Mouse (Mus musculus): ENCODE measurements around the gene Exoc7. TPM values are rescaled to one million over a fixed set of nuclear protein-coding genes. Genes with fewer than 3 reads are reported as not detected.
"Not testable (repeated sequence)": the region's sequence is repeated elsewhere in the genome, so short reads cannot be mapped to it uniquely, and the experiment has no call there.

The Exoc7 gene
- polyA plus RNA-seq, 1 experiment from 2014 or later = 46.0 TPM

DNA sequence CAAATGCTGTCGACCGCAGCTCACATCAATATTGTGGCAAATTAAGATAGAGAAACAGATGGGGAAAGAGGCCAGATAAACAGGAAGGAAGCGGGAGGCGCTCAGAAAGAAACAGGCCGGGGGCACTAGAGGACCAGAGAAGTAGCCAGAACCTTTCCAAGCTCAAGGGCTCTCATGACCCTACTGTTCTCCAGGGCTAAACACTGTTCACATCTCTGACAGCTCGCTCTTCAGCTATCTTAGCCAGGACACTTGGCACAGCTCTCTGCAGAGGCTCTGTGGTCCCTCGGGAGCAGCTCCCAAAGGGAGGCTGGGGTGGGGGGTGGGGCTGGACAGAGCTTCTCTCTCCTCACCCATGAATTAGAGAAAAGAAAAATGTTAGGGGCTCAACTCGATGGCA lies 16.5 kb downstream of the Exoc7 start:
- WGBS = 53% methylated on average over 8 of the region's 8 CpGs
- Histone ChIP-seq H3K4me1 (peaks cover 18% of the 10 kb centered on the region), H3K27ac (replicated peaks) (no peak overlapping the region)

DNA sequence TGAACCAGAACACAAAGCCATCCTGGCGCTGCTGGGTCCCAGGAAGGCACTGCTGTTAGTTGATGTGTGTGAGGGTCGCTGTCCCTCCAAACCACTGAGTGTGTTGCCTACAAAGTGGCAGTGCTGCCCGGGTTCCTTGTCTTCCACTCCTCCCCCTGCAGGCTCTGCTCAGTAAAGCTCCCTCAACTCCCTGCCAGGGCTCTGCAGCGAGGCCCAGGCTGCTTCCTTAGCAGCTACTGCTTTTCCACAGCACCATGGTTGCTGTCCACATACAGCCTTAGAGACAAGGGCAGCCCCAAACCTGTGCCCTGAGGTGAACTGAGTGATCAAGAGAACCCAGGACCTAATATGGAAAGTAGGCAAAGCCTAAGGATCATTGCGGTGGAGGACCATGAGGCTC lies 19.7 kb downstream of the Exoc7 start:
- H3K9me3 ChIP-seq = no peaks in the 10 kb centered on the region
- peaks cover 41% of the 10 kb centered on the region for H3K27me3 ChIP-seq (replicated peaks)
- H3K9ac ChIP-seq = no peak overlapping the region
- H3K4me1 ChIP-seq = peaks cover 27% of the 10 kb centered on the region
- ATAC-seq (ENCODE audit: extremely low read depth, insufficient number of reproducible peaks, low FRiP score, low TSS enrichment) = no peak
- H3K4me2 ChIP-seq = no peak overlapping the region
- H3K27ac ChIP-seq (replicated peaks) = no peak overlapping the region
- H3K4me3 ChIP-seq = no peak overlapping the region
- 68% methylated on average over 5 of the region's 5 CpGs for WGBS
- H3K36me3 ChIP-seq = peaks cover 48% of the 10 kb centered on the region

More for the DNA sequence above, 16.5 kb downstream of the Exoc7 start:
- H3K27me3 ChIP-seq (replicated peaks) = peaks cover 9% of the 10 kb centered on the region
- H3K9me3 ChIP-seq = no peaks in the 10 kb centered on the region
- H3K9ac ChIP-seq = no peak overlapping the region; the same call in 1 of the 2 replicates
- peaks cover 73% of the 10 kb centered on the region for H3K36me3 ChIP-seq
- H3K4me2 ChIP-seq = no peak overlapping the region
- no peak for ATAC-seq (ENCODE audit: extremely low read depth, insufficient number of reproducible peaks, low FRiP score, low TSS enrichment)
- H3K4me3 ChIP-seq = no peak overlapping the region

DNA sequence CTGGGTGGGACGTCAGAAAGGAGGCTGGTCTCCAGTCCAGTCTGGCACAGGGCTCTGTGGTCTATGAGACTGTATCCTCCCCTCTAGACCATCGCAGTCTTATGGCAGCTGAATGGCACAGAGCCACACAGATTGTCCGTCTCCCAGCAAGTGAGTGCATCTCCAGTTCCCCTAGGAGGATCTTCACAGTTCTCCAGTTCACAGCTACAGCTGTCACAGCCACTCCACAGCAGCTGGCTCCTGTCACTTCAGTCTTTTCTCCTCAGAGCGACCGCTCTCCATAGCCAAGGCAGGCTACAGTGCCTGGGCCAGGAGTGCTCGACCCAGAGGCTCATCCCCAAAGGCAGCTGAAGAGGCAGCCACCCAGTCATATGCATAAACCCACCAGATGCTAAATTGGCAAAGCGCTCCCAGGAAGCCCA lies 21.3 kb downstream of the Exoc7 start:
- Histone ChIP-seq H3K9me3 (no peaks in the 10 kb centered on the region), H3K36me3 (peaks cover 34% of the 10 kb centered on the region), H3K27ac (replicated peaks) (no peak overlapping the region), H3K9ac (no peak overlapping the region), H3K4me2 (no peak overlapping the region), H3K27me3 (replicated peaks) (peaks cover 56% of the 10 kb centered on the region), H3K4me3 (no peak overlapping the region), H3K4me1 (peaks cover 37% of the 10 kb centered on the region)
- no peak for ATAC-seq (ENCODE audit: extremely low read depth, insufficient number of reproducible peaks, low FRiP score, low TSS enrichment)
- WGBS = 62% methylated on average over 7 of the region's 7 CpGs

DNA sequence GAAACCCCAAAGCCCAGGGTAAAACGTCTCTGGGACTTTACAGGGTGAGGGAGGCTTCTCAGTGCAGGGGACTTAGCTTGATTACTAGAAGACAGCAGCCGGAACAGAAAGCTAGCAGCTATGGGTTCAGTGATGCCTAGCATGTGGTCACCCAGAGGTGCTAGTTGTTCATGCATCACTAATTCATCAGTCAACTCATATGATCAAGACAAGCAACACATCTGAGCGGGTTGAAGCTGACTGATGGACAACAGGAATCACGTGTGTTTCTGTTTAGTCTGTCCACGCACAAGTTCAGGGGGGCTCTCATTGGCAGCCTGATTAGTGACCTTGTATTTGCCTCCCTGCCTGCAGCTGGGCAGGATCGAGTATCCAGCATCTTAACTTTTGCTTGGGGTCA lies 23.1 kb downstream of the Exoc7 start:
- no peak overlapping the region for H3K4me3 ChIP-seq
- WGBS = 55% methylated on average over 6 of the region's 6 CpGs
- no peak overlapping the region for H3K9ac ChIP-seq
- H3K36me3 ChIP-seq = peaks cover 16% of the 10 kb centered on the region
- peaks cover 69% of the 10 kb centered on the region for H3K27me3 ChIP-seq (replicated peaks)
- peaks cover 31% of the 10 kb centered on the region for H3K4me1 ChIP-seq
- H3K9me3 ChIP-seq = no peaks in the 10 kb centered on the region
- ATAC-seq (ENCODE audit: extremely low read depth, insufficient number of reproducible peaks, low FRiP score, low TSS enrichment) = no peak
- H3K4me2 ChIP-seq = no peak overlapping the region
- H3K27ac ChIP-seq (replicated peaks) = no peak overlapping the region

DNA sequence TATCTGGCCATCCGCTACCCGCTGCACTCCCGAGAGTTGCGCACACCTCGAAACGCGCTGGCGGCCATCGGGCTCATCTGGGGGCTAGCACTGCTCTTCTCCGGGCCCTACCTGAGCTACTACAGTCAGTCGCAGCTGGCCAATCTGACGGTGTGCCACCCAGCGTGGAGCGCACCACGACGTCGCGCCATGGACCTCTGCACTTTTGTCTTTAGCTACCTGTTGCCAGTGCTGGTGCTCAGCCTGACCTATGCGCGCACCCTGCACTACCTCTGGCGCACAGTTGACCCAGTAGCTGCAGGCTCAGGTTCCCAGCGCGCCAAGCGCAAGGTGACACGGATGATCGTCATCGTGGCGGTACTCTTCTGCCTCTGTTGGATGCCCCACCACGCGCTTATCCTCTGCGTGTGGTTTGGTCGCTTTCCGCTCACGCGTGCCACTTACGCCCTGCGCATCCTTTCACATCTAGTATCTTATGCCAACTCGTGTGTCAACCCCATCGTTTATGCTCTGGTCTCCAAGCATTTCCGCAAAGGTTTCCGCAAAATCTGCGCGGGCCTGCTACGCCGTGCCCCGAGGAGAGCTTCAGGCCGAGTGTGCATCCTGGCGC lies 24.0 kb downstream of the Exoc7 start:
- Histone ChIP-seq H3K4me2 (no peak overlapping the region), H3K27ac (replicated peaks) (no peak overlapping the region), H3K27me3 (replicated peaks) (peaks cover 69% of the 10 kb centered on the region), H3K4me3 (peak overlapping the region; percentile 10; the same call in 1 of the 2 replicates), H3K4me1 (peaks cover 25% of the 10 kb centered on the region), H3K36me3 (peaks cover 7% of the 10 kb centered on the region), H3K9ac (peak overlapping the region; percentile 5; the same call in 1 of the 2 replicates), H3K9me3 (no peaks in the 10 kb centered on the region)
- WGBS = 13% methylated on average over 48 of the region's 48 CpGs
- ATAC-seq (ENCODE audit: extremely low read depth, insufficient number of reproducible peaks, low FRiP score, low TSS enrichment) = no peak

DNA sequence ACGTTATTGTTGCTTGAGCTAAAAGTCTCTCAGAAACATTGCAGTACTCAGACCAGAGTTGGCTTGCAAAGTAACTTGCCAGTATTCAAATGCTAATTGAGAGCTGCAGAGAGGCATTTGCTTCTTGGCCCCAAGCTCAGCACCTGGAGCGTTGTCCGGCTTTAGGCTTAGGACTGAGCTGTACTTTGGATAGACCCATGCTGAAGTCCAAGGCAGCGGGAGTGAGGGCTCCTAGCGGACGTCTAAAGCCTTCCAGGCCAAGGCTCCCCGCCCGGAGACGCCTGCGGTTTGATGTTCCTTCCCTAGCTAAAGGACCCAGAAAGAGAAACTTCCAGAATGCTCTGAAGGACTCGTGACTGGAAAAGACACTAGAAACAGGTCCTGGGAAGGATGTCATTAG lies 24.9 kb downstream of the Exoc7 start:
- Histone ChIP-seq H3K9me3 (no peaks in the 10 kb centered on the region), H3K4me2 (peak overlapping the region; percentile 68), H3K27me3 (replicated peaks) (peaks cover 73% of the 10 kb centered on the region), H3K4me3 (peak overlapping the region; percentile 46), H3K4me1 (peaks cover 25% of the 10 kb centered on the region), H3K9ac (no peak overlapping the region), H3K27ac (replicated peaks) (no peak overlapping the region), H3K36me3 (no peaks in the 10 kb centered on the region)
- ATAC-seq (ENCODE audit: extremely low read depth, insufficient number of reproducible peaks, low FRiP score, low TSS enrichment) = no peak
- 1% methylated on average over 11 of the region's 11 CpGs for WGBS

DNA sequence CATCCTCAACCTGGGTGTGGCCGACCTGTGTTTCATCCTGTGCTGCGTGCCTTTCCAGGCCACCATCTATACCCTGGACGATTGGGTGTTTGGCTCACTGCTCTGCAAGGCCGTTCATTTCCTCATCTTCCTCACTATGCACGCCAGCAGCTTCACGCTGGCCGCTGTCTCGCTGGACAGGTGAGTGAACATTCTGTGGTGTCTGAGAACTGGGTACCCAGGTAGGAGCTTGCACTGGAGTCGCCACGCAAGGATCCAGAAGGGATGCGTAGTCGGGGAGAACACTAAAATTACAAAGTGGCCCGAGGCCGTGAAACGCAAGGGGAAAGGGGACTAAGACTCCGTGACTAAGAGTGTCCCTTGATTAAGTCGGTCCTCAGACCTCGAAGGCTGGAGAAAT lies 25.4 kb downstream of the Exoc7 start:
- peak overlapping the region; percentile 68 for H3K4me2 ChIP-seq
- WGBS = 1% methylated on average over 18 of the region's 18 CpGs
- peaks cover 25% of the 10 kb centered on the region for H3K4me1 ChIP-seq
- H3K4me3 ChIP-seq = peak overlapping the region; percentile 46
- H3K9me3 ChIP-seq = no peaks in the 10 kb centered on the region
- no peak for ATAC-seq (ENCODE audit: extremely low read depth, insufficient number of reproducible peaks, low FRiP score, low TSS enrichment)
- H3K27me3 ChIP-seq (replicated peaks) = peaks cover 73% of the 10 kb centered on the region
- H3K9ac ChIP-seq = peak overlapping the region; percentile 51; the same call in 1 of the 2 replicates
- no peaks in the 10 kb centered on the region for H3K36me3 ChIP-seq
- H3K27ac ChIP-seq (replicated peaks) = no peak overlapping the region

DNA sequence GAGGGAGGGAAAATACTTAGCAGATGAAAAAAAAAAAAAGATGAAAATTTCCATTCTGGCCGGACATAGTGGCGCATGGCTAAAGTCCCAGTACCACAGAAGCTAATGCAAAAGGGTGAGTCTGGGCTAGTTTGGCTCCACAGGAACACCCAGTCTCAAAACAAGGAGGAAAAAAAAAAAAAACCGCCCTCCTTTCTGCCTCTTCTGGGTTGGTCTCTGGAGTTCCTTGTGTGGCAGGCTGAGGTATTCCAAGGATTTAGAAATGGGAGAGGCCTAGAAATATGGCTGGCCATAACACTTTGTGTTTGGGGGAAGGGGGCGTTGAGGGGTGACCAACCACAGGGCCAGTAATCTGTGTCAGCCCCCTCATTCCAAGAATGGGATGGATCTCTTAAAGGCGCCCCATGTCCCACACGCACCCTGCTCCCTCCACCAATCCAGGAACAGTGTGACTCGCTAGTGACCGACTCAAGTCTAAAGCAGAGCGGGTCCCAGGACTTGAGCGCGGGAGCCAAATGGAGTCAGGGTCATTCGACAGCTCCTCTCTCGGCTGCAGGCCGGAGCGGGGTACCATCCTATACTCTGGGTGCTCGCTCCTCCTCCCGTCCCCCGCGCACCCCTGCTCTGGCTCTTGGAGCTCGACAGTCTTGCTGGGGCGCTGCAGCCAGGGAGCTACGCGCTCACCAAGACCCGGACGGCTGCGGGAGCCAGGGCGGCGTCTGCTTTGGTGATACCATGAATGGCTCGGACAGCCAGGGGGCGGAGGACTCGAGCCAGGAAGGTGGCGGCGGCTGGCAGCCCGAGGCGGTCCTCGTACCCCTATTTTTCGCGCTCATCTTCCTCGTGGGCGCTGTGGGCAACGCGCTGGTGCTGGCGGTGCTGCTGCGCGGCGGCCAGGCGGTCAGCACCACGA lies 26.0 kb downstream of the Exoc7 start, which contains the start of gene Galr2:
TSS of gene Galr2 (plus strand) at position 189 of the 913 bp plus-strand sequence.
- Histone ChIP-seq H3K27me3 (replicated peaks) (peaks cover 69% of the 10 kb centered on the region), H3K27ac (replicated peaks) (no peak within 1 kb of the TSS), H3K4me3 (peak within 1 kb of the TSS; percentile 46), H3K36me3 (no peaks in the 10 kb centered on the region), H3K9ac (peak within 1 kb of the TSS; percentile 51), H3K4me1 (peaks cover 25% of the 10 kb centered on the region), H3K9me3 (no peaks in the 10 kb centered on the region), H3K4me2 (peak within 1 kb of the TSS; percentile 68)
- 6% methylated on average over 48 of the region's 48 CpGs for WGBS
- ATAC-seq (ENCODE audit: extremely low read depth, insufficient number of reproducible peaks, low FRiP score, low TSS enrichment) = no peak

DNA sequence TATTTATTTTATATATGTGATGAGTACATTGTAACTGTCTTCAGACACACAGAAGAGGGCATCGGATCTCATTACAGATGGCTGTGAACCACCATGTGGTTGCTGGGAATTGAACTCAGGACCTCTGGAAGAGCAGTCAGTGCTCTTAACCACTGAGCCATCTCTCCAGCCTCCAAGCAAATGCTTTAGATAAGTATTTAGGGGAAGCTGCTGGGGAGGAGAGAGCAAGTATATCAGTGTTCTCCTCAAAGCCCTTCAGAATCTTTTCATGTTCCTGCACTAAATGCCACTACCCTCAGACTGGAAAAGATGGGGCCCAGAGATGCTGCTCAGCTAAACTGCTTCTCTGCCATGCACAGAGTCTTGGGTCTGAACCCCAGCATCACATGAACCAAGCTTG lies 29.8 kb downstream of the Exoc7 start:
- not testable (repeated sequence) for H3K9ac ChIP-seq; H3K36me3 ChIP-seq; H3K27ac ChIP-seq (replicated peaks); H3K4me3 ChIP-seq; H3K4me2 ChIP-seq; H3K9me3 ChIP-seq; ATAC-seq (ENCODE audit: extremely low read depth, insufficient number of reproducible peaks, low FRiP score, low TSS enrichment)
- peaks cover 30% of the 10 kb centered on the region for H3K4me1 ChIP-seq
- WGBS = 88% methylated on average over 1 of the region's 1 CpGs
- peaks cover 30% of the 10 kb centered on the region for H3K27me3 ChIP-seq (replicated peaks)

DNA sequence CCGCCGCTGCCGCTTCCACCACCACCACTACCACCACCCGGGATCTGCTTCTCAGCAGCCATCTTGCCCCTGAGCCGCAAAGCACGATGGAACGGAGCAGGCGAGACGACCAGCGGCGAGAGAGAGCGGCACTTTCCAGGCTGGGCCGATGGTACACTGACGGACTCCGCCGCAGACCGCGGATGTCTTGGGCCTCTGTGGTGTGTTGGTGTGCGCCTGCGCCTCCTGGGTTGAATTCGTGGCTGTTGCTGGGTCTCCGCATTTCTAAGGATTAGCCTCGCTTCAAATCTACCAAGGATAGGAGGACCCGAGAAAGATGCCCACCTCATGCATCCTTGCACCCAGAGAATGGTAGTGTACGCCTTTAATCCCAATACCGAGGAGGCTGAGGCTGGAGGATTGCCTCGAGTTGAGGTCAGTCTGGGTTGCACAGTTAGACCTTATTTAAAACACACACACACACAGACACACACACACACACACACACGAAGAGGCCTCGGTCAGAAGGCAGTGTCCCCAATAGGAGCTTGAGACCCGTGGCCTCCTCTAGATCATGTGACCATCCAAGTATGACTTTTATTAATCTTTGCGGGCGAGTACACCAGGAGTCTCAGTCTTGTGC lies 32.9 kb downstream of the Exoc7 start, which contains the start of gene Srp68:
TSS of gene Srp68 (minus strand) at position 173 of the 622 bp plus-strand sequence.
- ATAC-seq (ENCODE audit: extremely low read depth, insufficient number of reproducible peaks, low FRiP score, low TSS enrichment) = peak; percentile 92
- Histone ChIP-seq H3K4me3 (peak within 1 kb of the TSS; percentile 98), H3K27ac (replicated peaks) (peak within 1 kb of the TSS; percentile 82), H3K9ac (peak within 1 kb of the TSS; percentile 99), H3K36me3 (peaks cover 34% of the 10 kb centered on the region), H3K4me1 (peaks cover 26% of the 10 kb centered on the region), H3K9me3 (no peaks in the 10 kb centered on the region), H3K27me3 (replicated peaks) (peaks cover 4% of the 10 kb centered on the region; the same call in 1 of the 2 replicates), H3K4me2 (peak within 1 kb of the TSS; percentile 81)
- 4% methylated on average over 32 of the region's 32 CpGs for WGBS

DNA sequence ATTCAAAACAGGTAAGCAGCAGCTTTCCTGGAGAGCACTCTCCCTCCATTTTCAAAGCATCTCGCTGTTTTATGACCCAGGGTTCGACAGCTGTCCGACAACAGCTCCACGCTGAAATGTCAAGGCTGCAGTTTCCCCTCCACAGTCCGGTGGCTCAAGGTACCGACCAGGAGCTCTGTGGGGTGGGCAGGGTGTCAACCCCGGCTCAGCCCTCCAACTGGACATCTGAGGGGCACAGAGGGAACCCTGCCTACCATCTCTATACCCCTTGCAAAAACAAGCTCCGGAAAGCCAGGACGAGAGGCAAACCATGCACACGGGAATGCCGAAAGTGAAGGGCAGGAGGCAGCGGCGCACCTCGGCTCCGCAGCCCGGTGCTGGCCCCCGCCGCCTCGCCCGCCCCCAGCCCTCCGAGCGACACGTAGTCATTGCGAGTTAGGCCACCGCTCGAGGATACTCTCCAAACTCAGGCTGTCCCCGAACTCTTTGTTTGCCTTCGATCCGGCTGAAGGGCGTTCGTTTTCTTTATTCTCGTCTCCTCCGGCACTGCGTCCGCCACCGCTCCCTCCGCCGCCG lies 33.5 kb downstream of the Exoc7 start:
- under 1% methylated on average over 39 of the region's 39 CpGs for WGBS

More for the DNA sequence above, 33.5 kb downstream of the Exoc7 start:
- Histone ChIP-seq H3K4me3 (peak overlapping the region; percentile 98), H3K9ac (peak overlapping the region; percentile 99), H3K4me1 (peaks cover 26% of the 10 kb centered on the region), H3K9me3 (no peaks in the 10 kb centered on the region), H3K27ac (replicated peaks) (peak overlapping the region; percentile 82), H3K36me3 (peaks cover 40% of the 10 kb centered on the region), H3K27me3 (replicated peaks) (0 out of 2 replicates have a peak, but pooled peaks cover 4% of the 10 kb centered on the region), H3K4me2 (peak overlapping the region; percentile 81)
- peak; percentile 4; the same call in 1 of the 2 replicates for ATAC-seq (ENCODE audit: extremely low read depth, insufficient number of reproducible peaks, low FRiP score, low TSS enrichment)

Measured in heart, embryonic 13.5 days (tissue).